Mouse (Mus musculus) testis, adult 2 months (tissue): ENCODE measurements around the gene Dusp3.

ENCODE experiments used
- CTCF ChIP-seq: fragments of 200-500 bp; IDR thresholded peaks from 2 replicates; pipeline ENCODE4 v1.5.1; 2012; ENCODE audit warnings: low read depth, mild to moderate bottlenecking, inconsistent platforms, low read length, moderate library complexity; ENCODE audit not compliant: control insufficient read depth, insufficient read depth, insufficient replicate concordance
- POLR2A ChIP-seq: fragments of 200-500 bp; IDR thresholded peaks from 2 replicates; pipeline ENCODE4 v1.6.1; 2012; ENCODE audit warnings: low read depth, mild to moderate bottlenecking, inconsistent platforms, low read length, moderate library complexity; ENCODE audit not compliant: control insufficient read depth

DNA sequence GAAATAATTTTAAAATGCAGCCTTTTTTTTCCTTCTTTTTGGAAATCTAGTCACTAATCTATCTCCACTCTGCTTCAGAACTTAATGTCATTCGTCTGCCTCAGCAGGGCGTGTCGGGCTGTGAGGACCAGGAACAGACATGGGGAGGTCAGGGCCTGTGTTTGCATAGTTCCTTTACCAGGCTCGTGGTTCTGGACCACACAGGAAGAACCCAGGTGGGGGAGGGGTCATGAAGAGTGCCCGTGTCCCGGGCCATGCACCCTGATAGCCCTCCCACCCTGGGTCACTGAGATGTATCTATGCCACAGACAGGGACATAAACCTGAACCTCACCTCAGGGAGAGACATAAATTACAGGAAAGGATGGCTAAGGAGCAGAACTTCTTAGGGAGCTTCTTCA lies 12.6 kb downstream of the Dusp3 start:
- TF ChIP-seq CTCF (no peak), POLR2A (no peak)
